Mouse (Mus musculus) thymus, postnatal 10 days (tissue): Measurements from ENCODE around the gene Eva1c.

ENCODE experiments used
- DNase-seq, 2 experiments: peaks; one replicate each; pipeline ENCODE4 v3.0.0; 2021; ENCODE audit warnings: low spot score in 2 of 2

The Eva1c gene

DNA sequence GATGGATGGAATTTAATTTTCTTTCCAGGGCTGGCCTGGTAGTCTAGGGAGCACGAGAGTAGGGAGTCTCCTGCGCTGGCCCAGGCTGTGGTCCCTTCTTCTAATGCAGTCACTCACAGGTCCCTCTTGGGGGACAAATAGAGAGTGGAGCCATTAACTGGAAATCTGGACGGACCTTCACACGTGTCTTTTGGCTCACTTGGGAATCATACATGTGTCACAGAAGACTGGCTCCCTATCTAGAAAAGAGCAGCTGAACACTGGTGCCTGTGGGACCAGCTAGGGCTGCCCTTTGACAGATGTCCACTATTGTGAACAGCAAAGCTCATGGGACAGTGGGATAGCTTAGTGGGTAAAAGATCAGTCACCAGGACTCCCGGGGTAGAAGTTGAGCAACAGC, 478 bp upstream of the Eva1c start:
- no peak for DNase-seq

DNA sequence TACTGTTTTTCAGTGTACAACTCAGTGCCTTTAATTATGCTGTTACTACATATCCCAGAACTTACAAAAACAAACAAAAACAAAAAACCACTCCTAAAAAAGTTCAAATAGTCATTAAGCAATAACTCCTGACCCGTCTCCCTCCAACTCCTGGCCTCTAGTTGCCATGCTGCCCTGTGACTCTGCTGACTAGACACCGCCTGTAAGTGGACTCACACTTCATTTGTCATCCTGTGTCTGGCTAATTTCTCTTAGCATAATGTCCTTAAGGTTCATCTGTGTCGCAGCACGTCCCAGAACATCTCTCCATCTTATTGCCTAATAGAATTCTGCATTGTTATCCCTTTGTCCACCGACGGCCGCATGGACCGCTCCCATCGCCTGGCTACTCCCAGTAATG, 979 bp downstream of the Eva1c start:
- DNase-seq, result no peak

DNA sequence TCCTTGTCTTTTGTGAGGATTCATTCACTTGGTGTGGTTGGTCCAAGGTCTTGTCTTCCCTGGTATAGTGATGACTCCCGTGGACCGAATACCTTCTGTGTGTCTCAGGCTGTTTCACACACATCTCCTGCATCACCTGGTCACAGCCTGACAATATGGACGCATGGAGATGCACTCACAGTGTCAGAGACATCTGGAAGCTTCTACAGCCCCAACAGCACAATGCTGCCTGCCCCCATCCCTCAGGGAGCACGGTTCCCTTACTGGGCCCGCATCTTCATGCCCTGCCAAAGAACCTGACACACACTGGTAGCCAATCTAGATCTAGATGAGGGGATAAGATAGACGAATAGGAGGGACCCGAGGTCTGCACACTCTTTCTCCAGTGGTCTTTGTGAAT, 2.6 kb downstream of the Eva1c start:
- no peak for DNase-seq

GRCm38 (mm10) chr16:90829894-90830685, 3.6 kb downstream of the Eva1c start:
- peak in 1 of 2 experiments; percentile 8 for DNase-seq

DNA sequence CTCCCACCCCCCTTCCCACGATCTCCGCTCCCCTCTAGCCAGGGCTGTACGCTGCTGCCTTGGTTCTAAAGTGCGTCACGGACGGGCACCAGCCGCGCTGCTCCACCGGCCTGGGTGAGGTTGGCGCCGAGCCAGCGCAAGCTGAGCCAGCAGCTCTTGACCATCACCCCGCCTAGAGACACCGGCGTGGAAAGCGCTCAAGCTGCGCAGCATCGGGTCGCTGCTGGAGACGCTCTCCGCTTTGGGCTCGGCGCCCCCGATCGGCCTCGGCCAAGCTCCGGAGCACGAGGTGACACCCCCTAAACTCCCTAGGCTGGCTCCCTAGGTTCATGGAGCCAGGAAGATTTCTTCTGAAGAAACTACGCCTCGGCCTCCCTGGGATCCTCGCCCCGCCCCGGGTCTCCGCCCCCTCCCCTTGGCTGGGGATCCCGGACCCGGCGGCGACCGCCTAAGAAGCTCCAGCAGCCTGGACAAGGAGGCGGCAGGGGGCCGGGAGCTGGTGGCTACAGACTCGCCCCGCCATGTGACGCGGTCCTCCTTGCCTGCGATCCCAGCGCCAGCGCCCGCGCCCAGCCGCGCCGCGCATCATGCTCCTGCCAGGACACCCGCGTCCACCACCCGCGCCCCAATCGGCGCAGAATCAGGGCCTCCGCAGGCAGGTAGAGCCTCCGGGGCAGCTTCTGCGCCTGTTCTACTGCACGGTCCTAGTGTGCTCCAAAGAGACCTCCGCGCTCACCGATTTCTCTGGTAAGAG, 4.3 kb downstream of the Eva1c start:
- no peak for DNase-seq

DNA sequence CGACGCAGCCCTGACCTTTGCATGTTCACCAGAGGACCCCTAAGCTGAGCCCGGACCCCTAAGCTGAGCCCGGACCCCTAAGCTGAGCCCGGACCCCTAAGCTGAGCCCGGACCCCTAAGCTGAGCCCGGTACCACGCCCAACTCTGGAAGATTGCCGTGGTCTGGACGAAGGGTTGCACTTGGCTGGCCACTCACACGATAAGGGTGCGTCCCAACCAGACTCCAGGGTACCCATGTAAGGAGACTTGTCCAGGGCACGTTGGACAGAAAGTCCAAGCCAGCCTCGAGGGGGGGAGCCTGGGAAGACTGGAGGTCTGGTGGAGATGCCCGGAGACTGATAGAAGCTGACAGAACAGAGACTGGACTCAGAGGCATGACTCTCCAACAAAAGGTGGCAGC, 5.2 kb downstream of the Eva1c start:
- no peak for DNase-seq

GRCm38 (mm10) chr16:90832495-90832894, 6.0 kb downstream of the Eva1c start:
- no peak for DNase-seq

GRCm38 (mm10) chr16:90833041-90833791, 6.7 kb downstream of the Eva1c start:
- DNase-seq, result no peak

GRCm38 (mm10) chr16:90837431-90837830, 10.9 kb downstream of the Eva1c start:
- no peak for DNase-seq

DNA sequence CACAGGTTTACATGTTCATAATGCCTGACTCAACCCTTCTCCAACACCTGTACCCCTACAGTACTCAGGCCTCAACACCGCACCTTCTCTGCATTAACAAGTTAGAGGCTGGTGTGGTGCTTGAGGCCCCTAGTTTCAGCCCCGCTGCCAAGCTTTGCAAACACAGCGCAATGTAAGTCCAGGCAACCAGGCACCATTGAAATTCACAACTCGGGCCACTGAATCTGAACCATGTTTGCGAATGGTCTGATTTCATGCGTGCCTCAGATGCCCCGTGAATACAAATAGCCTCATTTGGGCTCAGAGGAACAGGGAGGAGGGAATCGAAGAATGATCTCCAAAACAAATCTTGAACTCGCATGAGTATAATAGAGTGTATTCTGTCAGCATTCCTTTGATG, 15.6 kb downstream of the Eva1c start:
- no peak for DNase-seq

- DNase-seq, result no peak
Observed at GRCm38 (mm10) chr16:90845038-90845437, 18.5 kb downstream of the Eva1c start.

DNA sequence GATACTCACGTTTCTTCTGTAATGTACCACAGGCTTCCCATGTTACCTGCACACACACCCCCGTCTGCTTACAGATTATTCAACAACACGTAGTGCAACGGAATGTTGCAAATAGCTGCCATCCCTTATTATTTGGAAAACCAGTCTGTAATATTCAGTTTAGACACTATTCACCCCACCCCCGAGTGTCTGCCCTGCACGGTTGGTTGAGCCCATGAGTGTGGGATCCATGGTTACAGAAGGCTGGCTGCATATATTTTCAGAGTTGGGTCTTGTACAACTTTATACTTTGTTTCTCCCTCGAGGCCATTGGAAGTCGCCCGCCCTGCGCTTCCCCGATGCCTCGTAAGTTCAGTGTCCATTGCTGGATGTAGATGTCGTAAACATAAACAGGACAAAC, 19.1 kb downstream of the Eva1c start:
- no peak for DNase-seq

- DNase-seq, result no peak
Observed at GRCm38 (mm10) chr16:90848697-90849096, 22.2 kb downstream of the Eva1c start.

GRCm38 (mm10) chr16:90849262-90849661, 22.7 kb downstream of the Eva1c start:
- DNase-seq, result no peak

DNA sequence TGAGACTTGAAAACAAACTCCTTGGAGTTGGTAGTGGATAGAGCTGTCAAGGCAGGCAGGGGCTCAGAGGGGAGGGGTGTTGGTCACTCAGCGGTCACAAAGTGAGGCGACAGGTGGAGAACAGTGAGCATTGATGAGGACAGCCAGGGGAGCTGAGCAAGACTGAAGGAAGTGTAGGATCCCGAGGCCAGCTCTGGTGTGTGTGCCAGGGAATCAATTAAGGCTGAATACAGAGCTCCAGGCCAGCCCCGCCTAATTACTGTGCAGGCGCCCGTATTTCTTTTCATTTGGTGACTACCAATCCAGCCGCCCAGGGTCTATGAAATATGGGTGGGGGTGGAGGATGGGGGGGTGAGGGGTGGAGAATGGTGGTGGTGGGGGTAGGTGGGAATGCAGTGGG, 24.4 kb downstream of the Eva1c start:
- no peak for DNase-seq

- DNase-seq, result no peak
Observed at GRCm38 (mm10) chr16:90851621-90852334, 25.3 kb downstream of the Eva1c start.

DNA sequence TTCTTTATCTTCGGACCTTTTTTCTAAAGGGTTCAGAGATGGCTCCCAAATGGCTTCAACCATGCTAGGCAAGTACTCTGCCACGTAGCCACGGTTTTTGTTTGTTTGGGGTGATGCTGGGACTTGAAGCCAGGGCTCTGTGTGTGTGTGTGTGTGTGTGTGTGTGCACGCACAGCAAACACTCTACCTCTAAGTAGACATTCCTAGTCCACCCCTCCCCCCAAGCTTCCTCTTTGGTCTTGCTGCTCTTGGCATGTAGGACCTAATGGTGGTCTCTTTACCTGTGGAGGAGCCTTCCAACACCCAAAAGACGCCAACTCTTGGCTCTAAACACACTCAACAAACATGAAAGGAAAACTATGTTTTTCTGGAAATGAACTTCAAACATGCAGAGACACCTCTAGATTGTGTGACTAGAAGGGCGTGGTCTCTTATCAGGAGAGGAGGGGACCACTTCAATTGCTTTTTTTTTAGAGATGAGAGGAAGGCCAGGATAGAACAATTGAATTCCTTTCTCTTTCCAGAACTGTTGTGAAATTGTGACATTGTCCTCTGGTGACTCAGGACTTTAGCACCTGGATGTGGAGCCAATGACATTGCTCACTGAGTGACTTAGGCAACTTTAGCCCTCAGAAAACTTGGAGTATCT, 30.2 kb downstream of the Eva1c start:
- no peak for DNase-seq

DNA sequence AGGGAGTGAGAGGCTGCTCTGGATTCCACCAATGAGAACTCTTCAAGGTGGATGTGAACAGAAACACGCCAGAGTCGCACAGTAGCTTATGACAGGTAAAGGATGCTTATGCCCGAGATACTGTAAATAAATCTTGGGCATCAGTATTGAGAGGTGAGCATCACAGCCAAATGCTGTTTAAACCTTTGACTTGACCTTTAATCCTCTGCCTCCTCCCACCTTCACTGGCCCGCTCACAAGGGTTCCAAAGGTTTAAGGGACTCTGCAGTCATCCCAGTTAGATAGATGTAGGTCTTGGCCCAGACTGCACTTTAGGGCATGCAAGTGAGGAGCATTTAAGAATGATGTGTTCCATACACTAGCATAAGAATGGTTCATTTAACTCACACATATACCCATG, 31.7 kb downstream of the Eva1c start:
- no peak for DNase-seq

DNA sequence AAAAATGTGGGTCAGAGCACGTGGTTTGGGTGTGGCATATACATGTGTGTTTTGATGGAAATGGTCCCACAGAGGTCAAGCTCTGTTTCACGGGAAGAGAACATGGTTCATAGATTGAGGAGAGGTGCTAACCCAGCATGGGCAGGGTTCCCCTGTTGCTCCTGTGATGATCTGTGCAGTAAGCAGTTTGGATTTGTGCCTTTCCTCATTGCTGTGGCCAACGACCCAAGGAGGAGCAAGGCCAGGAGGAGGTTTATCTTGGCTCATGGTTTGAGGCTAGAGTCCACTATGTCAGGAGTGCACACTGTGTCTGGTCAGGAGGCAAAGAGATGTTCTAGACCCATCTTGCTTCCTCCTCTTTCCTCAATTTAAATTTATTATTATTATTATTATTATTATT, 36.5 kb downstream of the Eva1c start:
- DNase-seq, result no peak

DNA sequence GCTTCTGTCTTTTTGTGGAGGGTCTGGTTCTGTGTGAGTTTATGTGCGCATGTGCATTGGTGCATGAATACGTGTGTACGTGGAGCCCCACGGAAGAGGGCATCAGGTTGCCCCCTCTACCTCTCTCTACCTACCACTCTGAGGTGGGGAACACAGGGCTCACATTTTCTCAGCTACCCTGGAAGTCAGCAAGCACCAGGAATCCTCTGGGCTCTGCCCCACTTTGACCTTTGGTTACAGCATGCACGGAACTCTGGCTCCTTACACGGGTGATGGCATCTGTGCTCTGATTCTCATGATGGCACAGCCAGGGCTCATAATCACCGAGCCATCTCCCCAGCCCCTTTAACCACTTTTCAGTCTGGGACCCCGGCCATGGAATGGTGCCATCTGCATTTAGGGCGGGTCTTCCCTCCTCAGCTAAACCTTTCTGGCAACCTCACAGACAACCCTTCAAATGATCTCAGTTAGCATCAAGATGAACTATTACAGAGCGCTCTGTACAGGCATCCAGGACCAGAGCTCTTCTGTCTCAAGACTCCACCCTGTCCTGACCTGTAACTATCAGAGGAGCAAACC, 37.0 kb downstream of the Eva1c start:
- DNase-seq, result no peak

- DNase-seq, result no peak
Observed at GRCm38 (mm10) chr16:90864693-90865092, 38.2 kb downstream of the Eva1c start.
